Mouse (Mus musculus): ENCODE data around the gene Rbl2.

The Rbl2 gene

GRCm38 (mm10) chr8:91170914-91171313, 101.1 kb downstream of the Rbl2 start:
- DNase-seq: no peak

DNA sequence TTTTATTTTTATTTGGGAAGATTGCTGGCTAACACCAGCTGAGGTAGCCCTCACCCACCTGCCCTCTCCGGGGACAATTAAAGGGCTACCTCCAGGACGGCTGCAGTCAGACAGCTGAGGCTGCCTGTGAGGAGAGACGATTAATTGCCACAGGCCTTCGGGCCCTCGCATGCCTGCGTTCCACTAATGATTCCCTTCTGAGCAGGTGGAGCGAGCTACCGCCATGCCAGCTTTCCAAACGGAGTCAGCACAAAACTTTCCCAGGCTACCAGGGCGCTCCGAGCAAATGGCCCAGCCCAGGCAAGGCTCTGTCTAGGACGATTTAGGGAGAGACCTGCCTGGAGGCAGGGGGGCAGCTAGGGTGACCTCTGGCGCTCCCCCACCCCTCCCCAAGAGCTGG, 101.7 kb downstream of the Rbl2 start:
- DNase-seq: no peak

All from cerebellum, postnatal 14 days (tissue).